Mouse (Mus musculus) heart, adult 2 months (tissue): ENCODE measurements around the gene U2af1l4.
A peak's percentile ranks its signal among the peaks of the same experiment; 100 is the strongest.

ENCODE experiments used
- CTCF ChIP-seq: fragments of 200-600 bp; IDR thresholded peaks from 2 replicates; pipeline ENCODE4 v1.8.1; 2022; ENCODE audit warnings: antibody characterized with exemption, mild to moderate bottlenecking, moderate library complexity
- EP300 ChIP-seq: fragments of 200-500 bp; IDR thresholded peaks from 2 replicates; pipeline ENCODE4 v1.6.1; 2011; ENCODE audit warnings: low read depth, low read length, control low read depth; ENCODE audit not compliant: insufficient read depth

GRCm38 (mm10) chr7:30607706-30608309 lies 44.7 kb downstream of the U2af1l4 start:
- TF ChIP-seq EP300 = no peak
- TF ChIP-seq CTCF = peak; percentile 70
